Mouse (Mus musculus) granulocyte monocyte progenitor cell, adult 5-6 weeks (primary cell): Measurements from ENCODE around the gene Map7. TPM values are rescaled to one million over a fixed set of nuclear protein-coding genes. Genes with fewer than 3 reads are reported as not detected.

Experiments
- total RNA-seq, 2 experiments: library from RNA; stranded (forward) in 1 of 2; stranded (reverse) in 1 of 2; fragments of 200-712, 200-1000 nt in 1 of 2; fragments of >200 nt in 1 of 2; fragmentation: Nextera tagmentation in 1 of 2; gene quantifications; 2 replicates each; pipeline ENCODE4 v1.2.3; 2014 to 2017

Map7 gene
- total RNA-seq, 2 experiments from 2014 or later = 22.4 to 22.6 TPM

Other genes with a start within 250 kb of the Map7 start
- gene Pex7, start 240.8 kb upstream of the Map7 start, total RNA-seq (2014; fragmentation: Nextera tagmentation) = 22.6 and 34.9 TPM in 2 replicates
- gene Pex7, start 240.8 kb upstream of the Map7 start, total RNA-seq (2017) = 29.1 and 31.3 TPM in 2 replicates
- 22.4 and 37.3 TPM in 2 replicates for gene Map3k5, start 214.0 kb upstream of the Map7 start, total RNA-seq (2014; fragmentation: Nextera tagmentation)
- gene Map3k5, start 214.0 kb upstream of the Map7 start, total RNA-seq (2017) = 16.9 and 17.3 TPM in 2 replicates
- gene Bclaf1, start 164.0 kb downstream of the Map7 start, total RNA-seq (2014; fragmentation: Nextera tagmentation) = 214 and 221 TPM in 2 replicates
- gene Bclaf1, start 164.0 kb downstream of the Map7 start, total RNA-seq (2017) = 477 and 505 TPM in 2 replicates
- 38.8 and 56.1 TPM in 2 replicates for gene Mtfr2, start 199.3 kb downstream of the Map7 start, total RNA-seq (2014; fragmentation: Nextera tagmentation)
- 25.8 and 26.9 TPM in 2 replicates for gene Mtfr2, start 199.3 kb downstream of the Map7 start, total RNA-seq (2017)